Mouse (Mus musculus) left cerebral cortex, adult 9 months (tissue): ENCODE results near the gene Traf5.

Experiments used
- DNase-seq, 2 experiments: peaks; one replicate each; pipeline ENCODE4 v3.0.0; 2022; ENCODE audit warnings: low spot score in 2 of 2

Gene Traf5

DNA sequence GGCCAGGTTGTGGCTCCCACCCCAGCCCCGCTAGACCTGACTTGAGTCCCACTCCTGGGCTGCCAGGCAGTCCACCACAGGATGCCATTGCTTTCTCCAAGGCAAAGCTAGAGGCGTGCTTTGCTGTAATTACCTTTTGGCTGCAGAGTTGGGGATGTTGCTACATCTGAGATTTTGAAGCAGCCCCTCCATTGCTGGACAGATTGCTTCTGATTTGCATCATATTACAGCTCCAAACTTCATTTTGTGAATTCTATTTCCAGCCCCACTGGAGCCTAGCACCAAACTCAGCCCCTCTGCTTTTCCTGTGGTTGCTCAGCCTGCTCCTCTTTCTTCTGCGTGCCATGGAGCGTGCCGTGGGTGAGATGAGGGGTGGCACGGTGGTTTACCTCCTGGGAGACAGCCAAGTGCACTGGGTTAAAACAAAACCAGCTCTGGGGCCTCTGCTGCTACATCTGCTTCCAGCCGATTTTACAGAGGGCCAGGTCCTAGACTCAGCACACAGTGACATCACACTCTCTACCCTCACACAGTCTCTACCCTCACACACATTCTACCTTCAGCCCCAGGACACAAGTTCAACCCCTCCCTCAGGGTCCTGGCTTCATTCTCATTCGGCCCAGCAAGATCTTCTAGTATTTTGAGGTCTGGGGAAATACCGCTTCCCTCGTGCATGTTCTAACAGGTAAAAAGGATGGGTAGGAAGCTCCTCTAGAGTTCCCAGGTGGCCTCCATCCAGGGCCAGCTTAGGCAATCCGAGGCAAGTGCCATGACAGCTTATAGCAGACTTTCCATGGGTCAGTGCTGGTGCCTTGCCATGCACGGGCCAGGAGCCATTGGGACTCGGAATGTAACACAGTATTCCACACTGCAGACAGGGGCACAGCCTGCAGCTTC is 117.6 kb downstream of the Traf5 start:
- no peak for DNase-seq

DNA sequence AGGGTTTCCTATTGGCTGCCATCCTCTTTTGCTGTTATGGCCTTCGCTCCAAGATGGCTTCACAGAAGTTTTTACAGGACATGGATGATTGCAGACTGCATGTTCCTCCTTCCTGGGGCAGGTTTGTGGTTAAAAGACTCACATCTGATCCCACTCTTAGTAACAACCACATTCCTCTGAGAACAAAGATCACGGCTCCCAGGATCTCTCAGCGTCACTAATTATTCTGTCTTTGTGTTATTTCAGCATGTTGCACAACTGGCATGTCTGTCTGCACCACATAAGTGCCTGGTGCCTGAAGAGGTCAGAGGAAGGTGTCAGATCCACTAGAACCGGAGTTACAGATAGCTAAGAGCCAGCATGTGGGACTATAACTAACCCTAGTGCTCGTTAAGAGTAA is 122.4 kb downstream of the Traf5 start:
- no peak for DNase-seq

DNA sequence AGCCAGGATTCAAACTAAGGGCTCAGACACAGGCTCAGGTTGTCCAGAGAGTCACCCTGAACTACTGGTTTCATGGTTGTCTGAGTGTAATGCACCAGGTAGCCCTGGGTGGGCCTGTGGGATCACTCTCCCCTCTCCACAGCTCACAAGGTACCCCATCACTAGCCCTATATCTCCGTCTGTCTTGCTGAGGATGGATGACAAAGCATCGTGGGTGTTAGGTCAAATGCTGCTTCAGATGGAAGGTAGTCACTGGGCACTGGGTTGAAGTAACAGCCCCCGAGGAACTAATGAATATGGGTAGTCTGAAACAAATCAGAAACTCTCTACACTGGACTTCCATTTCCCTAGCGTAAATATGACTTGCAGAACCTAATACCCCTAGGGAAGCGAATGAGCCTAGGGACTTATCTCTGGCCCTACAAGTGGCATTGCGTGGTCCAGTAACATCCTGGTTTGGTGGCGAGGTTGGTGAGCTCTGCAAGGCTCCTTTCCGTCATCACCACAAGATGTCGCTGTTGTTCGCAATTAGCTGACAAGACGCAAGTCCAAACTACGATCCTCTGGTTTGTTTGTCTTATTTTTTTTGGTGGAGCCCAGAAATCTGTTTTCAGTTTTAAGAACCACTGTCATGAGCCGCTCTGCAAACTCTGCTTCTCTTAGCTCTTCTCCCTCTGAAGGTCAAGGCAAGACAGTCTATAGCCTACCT is 127.4 kb downstream of the Traf5 start:
- peak in 1 of 2 experiments; percentile 86 for DNase-seq

DNA sequence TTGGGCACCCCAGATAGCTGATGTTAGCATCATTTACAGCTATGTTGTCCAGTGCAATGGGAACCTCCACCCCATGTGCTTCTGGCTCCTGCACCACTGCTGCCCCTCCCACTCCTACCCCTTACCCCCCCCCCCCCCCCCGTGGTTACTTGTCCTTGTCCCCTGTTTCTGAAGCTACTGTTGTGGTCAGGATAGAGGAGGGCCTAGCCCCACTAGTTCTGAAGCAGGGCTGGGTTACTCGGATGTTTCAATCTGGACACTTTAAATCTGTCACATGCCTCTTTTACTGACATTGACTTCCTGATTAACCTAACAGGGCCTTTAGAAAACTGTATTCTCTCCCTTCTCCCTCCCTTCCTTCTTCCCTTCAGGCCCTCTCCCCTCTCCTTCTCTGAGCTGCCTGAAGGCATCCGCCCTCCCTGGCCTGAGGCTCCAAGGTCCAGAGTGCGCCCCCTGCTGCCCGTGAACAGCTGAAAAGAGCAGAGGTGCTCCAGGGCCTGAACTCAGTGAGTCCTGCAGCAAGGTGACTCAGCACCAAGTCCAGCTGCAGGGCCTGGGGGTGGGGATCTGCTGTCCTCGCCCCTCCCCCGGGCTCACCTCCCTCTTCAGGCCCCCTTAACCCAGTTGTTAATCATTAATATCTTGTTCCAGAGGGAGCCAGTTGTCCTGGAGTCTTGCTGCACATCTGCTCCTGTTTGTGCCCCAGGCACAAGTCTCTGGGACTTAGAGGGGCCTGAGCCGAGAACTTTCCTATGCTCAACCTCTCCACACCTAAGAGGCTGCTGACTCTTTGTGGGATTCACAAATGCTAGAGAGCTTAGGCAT is 128.2 kb downstream of the Traf5 start:
- DNase-seq = peak in 1 of 2 experiments; percentile 82

DNA sequence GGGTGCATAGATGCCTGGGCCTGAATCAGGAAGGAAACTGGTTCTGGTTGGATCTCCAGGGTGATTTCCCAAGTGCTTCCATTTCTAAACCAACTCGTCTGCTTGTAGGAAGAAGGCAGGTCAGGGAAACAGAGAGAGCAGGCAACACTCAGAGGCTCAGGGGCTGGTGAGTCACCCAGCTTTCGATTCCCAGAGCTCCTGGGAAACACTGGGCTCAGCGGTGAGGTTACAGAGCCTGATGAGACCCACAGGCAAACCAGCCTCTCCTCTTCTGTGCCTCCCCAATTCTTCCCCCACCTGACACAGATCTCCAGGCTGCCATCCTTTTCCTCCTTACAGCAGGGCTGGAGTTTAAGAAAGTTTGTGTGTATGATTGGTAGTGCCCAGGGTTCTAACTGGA is 128.9 kb downstream of the Traf5 start:
- DNase-seq = no peak

DNA sequence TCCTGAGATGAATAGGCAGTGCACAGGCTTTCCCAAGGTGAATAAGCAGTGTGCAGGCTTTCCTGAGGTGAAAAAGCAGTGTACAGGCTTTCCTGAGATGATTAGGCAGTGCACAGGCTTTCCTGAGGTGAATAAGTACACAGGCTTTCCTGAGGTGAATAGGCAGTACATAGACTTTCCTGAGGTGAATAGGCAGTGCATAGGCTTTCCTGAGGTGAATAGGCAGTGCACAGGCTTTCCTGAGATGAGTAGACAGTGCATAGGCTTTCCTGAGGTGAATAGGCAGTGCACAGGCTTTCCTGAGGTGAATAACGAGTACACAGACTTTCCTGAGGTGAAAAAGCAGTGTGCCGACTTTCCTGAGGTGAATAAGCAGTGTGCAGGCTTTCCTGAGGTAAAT is 131.4 kb downstream of the Traf5 start:
- DNase-seq = no peak

DNA sequence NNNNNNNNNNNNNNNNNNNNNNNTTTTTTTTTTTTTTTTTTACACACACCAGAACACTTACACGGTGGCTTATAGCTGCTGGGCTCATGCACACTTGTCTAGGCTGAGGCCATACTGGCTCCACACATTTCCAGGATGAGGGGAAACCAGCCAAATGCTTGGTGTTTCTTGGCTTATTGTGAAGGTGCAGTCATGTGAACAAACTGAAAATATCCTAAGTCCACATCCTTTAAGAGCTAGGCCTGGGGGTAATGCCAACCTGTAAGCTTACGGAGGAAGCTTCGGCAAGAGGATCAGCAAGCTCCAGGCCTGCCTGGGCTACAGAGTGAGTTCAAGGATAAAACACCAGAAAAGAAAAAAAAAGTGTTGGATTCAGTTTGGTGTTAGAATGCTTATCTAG is 135.0 kb downstream of the Traf5 start:
- DNase-seq = no peak

DNA sequence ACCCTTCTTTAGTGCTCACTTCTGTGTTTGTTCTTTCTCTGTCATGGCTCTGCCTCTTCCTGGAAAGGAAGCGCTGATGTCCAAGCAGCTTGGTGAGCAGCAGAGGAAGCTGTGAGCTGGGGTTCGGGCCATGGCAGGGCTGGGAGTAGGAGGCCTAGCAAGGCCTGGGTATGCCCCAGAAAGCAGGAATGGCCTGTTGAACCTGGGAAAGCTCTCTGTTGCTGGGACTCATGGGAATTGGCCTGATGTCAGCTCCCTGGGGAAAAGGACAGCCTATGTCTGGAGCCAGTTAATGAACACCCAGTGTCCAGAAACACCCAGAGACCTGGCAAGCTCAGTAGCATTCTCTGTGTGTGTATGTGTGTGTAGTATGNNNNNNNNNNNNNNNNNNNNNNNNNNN is 135.5 kb downstream of the Traf5 start:
- no peak for DNase-seq

DNA sequence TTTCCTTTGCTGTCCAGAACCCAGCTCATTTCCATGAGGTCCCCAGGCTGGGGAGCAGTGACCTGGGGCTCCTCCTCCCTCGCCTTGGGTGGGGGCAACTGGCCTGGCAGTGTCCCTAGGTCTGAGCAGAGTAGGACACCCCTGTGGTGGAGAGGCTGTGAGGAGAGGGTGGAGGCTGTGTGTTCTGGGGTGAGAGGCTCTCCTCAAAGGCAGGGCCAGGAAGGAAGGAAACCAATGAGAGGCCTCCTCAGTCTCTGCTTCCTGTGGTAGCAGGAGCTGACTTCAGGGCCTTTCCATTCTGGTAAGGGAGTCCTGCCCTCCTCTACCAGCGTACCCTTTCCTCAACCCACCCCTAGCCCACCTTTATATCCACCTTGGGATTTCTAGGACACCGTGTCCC is 136.1 kb downstream of the Traf5 start:
- DNase-seq = no peak

DNA sequence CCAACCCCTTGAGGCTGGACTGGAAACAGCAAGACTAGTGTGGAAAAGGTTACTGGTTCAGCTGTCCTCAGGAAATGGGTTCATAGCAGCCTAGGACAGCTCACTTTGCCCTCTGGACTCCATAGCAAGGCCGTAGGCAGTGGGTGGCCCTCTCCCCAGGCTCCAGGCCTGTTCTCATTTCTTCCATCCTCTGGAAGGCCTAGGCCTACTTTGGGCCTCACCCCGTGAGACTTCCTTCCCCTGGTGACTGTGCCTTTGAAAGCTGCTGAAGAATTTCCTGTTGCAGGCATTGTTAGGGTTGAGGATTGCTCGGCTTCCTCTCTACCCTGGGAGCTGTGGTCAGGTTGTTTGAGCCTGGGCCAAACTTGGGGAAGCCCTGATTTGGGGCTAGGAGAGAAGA is 137.3 kb downstream of the Traf5 start:
- DNase-seq = no peak

DNA sequence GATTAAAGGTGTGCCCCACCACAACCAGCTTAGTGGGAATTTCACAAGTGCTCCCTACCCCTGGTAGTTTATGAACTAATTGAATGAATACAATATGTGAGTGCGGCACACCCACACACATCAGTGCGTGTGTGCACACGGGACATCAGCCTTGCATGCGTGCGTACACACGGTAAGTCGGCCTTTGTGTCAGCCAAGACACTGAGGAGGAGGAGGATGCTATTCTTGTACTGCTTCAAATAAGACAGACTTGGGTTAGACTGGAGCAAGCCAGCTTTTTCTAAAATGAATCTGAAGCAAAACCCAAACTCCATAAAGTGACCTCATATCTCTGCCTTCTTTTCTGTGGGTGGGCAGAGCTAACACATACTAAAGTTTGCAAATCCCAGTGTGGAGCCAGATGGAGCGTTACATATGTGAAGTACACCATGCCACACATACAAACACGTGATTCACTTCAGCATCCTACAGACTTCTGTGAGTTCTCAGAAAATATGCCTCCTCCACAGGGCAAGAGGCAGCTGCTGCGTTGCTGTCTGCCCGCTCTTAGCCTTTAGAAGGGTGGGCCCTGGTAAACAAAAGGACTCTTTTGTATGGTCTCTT is 139.5 kb downstream of the Traf5 start:
- DNase-seq = peak; percentile 81 to 87

DNA sequence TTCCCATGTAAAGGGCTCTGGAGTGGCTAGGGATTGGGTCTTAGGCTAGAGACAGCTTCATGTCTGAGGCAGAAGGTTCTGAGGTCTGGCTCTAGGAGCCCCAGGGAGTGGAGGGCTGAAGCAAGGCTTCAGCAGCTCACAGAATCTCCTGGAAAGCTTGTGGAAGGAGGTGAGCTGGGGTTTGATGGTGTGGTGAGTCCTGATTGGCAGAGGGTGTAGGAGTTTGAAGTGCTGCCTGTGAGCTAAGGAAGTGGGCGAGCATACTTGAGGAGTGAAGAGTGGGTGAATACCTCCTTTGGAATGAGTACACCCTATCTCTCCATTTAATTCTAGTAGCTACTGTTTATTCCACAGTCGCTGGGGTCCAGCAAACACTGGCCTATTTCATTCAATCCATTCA is 141.7 kb downstream of the Traf5 start:
- peak; percentile 39 to 49 for DNase-seq

DNA sequence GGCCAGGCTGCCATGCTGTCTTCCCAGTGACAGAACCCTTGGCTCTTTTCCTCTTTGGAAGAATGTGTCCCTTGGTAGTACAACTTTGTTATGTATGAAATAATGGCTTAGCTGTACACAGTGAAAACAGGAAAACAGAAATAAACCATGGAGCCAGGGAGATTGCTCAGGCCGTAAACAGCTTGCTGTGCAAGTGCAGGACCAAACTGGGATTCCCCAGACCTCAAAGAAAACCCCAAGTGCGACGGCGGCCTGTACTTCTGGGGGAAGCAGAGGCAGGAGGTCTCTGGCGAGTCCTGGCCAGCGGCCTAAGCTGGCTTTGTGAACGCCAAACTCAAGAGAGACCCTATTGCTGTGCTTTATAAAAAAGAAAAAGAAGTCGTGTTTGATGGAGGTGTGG is 143.8 kb downstream of the Traf5 start:
- no peak for DNase-seq

DNA sequence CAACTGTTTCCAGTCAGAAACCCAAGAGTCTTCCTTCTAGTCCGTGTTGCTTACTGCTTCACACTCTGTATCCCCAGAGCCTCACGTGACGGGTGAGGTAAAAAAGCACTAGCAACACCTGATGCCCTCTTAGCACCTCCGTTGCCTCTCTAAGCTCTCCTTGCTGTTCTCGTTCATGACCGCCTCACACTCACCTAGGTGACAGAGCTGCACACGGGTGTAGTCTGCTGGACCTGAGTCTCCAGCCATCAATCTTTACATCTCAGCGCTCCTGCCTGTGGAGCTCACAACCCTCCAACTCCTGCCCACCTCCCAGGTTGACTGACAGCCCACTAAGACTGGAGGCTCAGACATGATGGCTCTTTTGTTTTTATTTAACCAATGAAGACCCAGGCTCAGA is 144.6 kb downstream of the Traf5 start:
- DNase-seq = no peak
